Mouse (Mus musculus) midbrain, embryonic 12.5 days (tissue): ENCODE results near the gene Hist1h1b. TPM values are rescaled to one million over a fixed set of nuclear protein-coding genes. Genes with fewer than 3 reads are reported as not detected.
"Not testable (repeated sequence)": the region's sequence is repeated elsewhere in the genome, so short reads cannot be mapped to it uniquely, and the experiment has no call there.

Experiments used
- ATAC-seq: fragments of 200-750 bp; cut with Nextera tagmentation; 2 replicates; pipeline ENCODE4 v1.8.0; 2017; ENCODE audit warnings: low read depth, moderate TSS enrichment, moderate library complexity; ENCODE audit not compliant: low FRiP score
- H3K27ac ChIP-seq: fragments of 300-500 bp; sonication (generic); replicated peaks from 2 replicates; pipeline ENCODE4 v1.5.1; 2016; ENCODE audit warnings: mild to moderate bottlenecking
- H3K27me3 ChIP-seq: fragments of 300-500 bp; sonication (generic); 2 replicates; pipeline ENCODE4 v1.6.1; 2016; ENCODE audit warnings: mild to moderate bottlenecking
- H3K36me3 ChIP-seq: fragments of 300-500 bp; sonication (generic); 2 replicates; pipeline ENCODE4 v1.6.1; 2016
- H3K4me1 ChIP-seq: fragments of 300-500 bp; sonication (generic); 2 replicates; pipeline ENCODE4 v1.6.1; 2016
- H3K4me2 ChIP-seq: fragments of 300-500 bp; sonication (generic); replicated peaks from 2 replicates; pipeline ENCODE4 v1.6.1; 2016; ENCODE audit warnings: mild to moderate bottlenecking, moderate library complexity
- H3K4me3 ChIP-seq: fragments of 300-500 bp; sonication (generic); 2 replicates; pipeline ENCODE4 v1.5.1; 2016; ENCODE audit warnings: mild to moderate bottlenecking
- H3K9ac ChIP-seq: fragments of 300-500 bp; sonication (generic); replicated peaks from 2 replicates; pipeline ENCODE4 v1.6.1; 2016; ENCODE audit warnings: mild to moderate bottlenecking, moderate library complexity
- H3K9me3 ChIP-seq: fragments of 300-500 bp; sonication (generic); 2 replicates; pipeline ENCODE4 v1.6.1; 2016; ENCODE audit warnings: mild to moderate bottlenecking
- WGBS: fragments of 180-500 bp; shearing (Covaris S2); methylation state at CpG from one replicate; pipeline ENCODE4 v1.1.7; 2016; 5-methylcytosine and 5-hydroxymethylcytosine counted together
- microRNA-seq: library from miRNA; unstranded; fragments of <30 nt; microRNA quantifications from one replicate; pipeline ENCODE4, GENCODE M21; 2017
- polyA plus RNA-seq: library from polyadenylated mRNA; unstranded; fragments of >200 nt; fragmentation: Nextera tagmentation; extraction: Ambion mirVana; gene quantifications from 2 replicates; pipeline ENCODE4 v1.2.1, GENCODE M21; 2016

Gene Hist1h1b
- polyA plus RNA-seq, 1 experiment from 2014 or later = 37.6 TPM

DNA sequence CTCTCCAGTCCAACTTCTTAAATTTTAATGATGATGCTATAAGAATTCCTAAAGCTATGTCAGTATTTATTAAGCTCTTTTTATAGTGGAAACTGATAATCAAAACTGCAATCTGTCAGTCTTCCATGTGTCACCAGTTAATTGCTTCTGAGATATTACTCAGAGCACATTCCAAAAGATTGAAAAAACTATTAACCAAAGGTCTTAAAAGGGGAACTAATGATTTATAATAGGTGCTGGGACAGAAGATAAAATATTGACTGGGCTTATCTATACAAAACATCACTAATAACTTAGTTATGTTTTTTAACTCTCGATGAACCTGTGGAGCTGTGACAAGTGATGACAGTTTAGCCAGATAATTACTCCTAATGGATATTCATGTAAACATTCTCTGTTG, 35.4 kb downstream of the Hist1h1b start:
- WGBS = 96% methylated on average over 1 of the region's 1 CpGs

DNA sequence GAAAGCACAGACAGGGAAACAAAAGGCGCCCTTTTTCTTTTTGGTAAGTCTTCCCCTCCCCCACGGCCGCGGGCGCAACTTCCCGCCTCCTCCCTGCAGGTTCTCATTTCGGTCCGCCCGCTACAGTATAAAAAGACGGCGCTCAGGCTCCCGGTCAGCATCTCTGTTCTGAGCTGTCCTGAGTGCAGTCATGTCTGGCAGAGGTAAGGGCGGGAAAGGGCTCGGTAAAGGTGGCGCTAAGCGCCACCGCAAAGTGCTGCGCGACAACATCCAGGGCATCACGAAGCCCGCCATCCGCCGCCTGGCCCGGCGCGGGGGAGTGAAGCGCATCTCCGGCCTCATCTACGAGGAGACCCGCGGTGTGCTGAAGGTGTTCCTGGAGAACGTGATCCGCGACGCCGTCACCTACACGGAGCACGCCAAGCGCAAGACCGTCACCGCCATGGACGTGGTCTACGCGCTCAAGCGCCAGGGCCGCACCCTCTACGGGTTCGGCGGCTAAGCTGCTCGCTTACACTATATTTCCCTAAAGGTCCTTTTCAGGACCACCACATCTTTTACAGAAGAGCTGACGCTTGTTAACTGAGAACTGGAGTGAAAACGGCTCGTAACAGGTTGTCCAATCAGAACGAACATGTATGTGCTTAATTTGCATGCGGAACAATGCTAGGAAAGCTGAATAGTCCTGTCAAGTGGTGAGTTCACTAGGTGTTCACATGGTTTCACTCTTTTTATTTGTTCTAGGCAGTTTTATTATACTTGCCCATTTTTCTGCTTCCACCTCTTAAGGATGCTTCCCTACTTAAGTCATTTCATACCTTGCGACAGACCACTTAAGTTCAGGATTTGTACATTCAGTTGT, 45.3 kb downstream of the Hist1h1b start, which contains the start of gene Hist1h4j:
Hist1h4j (plus strand) TSS at position 159 of the 862 bp plus-strand sequence.
- peak within 1 kb of the TSS; percentile 98 for H3K27ac ChIP-seq
- H3K9me3 ChIP-seq, H3K4me1 ChIP-seq, H3K36me3 ChIP-seq, H3K27me3 ChIP-seq: not testable (repeated sequence)
- peak; percentile 91 for ATAC-seq
- peak within 1 kb of the TSS; percentile 65 for H3K4me2 ChIP-seq
- H3K4me3 ChIP-seq = peak within 1 kb of the TSS; percentile 57
- under 1% methylated on average over 43 of the region's 56 CpGs for WGBS
- H3K9ac ChIP-seq = peak within 1 kb of the TSS; percentile 69

More for the DNA sequence above, 35.4 kb downstream of the Hist1h1b start:
- Histone ChIP-seq H3K4me3 (no peak overlapping the region), H3K27me3 (no peaks in the 10 kb centered on the region), H3K4me2 (no peak overlapping the region), H3K9me3 (no peaks in the 10 kb centered on the region), H3K36me3 (no peaks in the 10 kb centered on the region), H3K4me1 (peaks cover 16% of the 10 kb centered on the region), H3K27ac (no peak overlapping the region), H3K9ac (no peak overlapping the region)
- ATAC-seq = no peak

DNA sequence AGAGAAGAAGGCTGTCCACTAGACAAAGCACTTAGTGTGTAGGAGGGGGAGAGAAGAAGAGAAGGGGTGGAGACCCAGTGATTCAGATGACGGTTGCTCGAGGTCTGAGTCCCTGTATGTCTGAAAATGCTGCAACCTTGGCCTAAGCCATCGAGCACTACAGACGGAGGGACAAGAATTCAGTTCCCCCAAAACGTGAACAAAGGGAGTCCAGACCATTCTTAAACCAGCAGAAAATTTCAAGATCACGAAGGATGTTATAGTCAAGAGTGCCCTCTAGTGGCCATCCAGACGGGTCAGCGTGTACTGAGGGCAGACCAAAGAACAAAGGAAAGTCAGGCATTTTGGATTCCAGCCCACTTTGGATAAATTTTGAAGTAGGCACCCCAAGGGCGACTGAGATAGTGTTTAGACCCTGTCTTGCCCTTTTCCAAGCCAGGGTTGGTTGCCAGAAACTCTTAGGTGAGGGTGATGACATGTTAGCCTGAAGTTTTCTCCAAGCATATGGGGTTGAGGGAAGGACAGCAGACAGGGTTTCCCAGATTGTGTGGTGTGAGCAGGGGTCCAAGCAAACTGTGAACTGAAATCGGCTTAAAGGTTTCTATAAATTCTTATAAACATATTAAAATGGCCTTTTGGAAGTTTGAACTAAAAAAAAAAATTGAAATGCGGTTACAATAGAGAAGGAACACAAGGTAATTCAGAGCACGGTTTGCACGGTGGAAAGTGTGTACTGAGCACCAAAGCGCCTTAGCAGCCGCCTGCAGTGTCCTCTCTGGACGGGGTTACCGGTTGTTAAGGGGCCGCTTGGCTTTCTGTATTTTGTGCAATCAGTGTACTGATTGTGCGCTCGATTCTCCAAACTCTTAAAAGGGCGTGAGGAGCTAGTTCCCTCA, 46.2 kb downstream of the Hist1h1b start:
- H3K4me2 ChIP-seq = peak overlapping the region; percentile 65
- no peaks in the 10 kb centered on the region for H3K9me3 ChIP-seq
- peak; percentile 73 for ATAC-seq
- under 1% methylated on average over 21 of the region's 21 CpGs for WGBS
- peak overlapping the region; percentile 69 for H3K9ac ChIP-seq
- H3K4me1 ChIP-seq = peaks cover 5% of the 10 kb centered on the region; the same call in 1 of the 2 replicates
- H3K4me3 ChIP-seq = peak overlapping the region; percentile 57
- no peaks in the 10 kb centered on the region for H3K36me3 ChIP-seq
- H3K27ac ChIP-seq = peak overlapping the region; percentile 98
- no peaks in the 10 kb centered on the region for H3K27me3 ChIP-seq

DNA sequence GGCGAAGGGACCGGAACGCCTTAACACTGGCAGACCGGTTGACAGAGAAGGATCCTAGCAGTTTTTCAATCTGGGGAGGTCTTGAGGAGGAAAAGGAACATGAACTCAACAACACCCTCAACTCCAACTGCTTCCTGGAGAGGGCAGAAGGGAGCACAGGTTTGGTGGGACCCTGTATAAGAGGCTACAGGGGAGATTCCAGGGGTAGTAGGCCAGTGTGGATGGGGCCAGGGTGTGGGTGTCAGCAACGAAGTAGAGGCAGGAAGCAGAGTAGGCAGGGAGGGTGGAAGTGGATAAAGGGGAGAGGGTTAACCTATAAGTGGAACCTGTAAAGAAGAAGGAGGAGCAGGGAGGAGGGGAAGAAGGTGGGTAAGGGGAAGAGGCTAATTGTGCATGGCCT, 47.0 kb downstream of the Hist1h1b start:
- Histone ChIP-seq H3K27me3 (no peaks in the 10 kb centered on the region), H3K36me3 (no peaks in the 10 kb centered on the region), H3K4me1 (peaks cover 5% of the 10 kb centered on the region; the same call in 1 of the 2 replicates), H3K27ac (peak overlapping the region; percentile 98), H3K9me3 (no peaks in the 10 kb centered on the region), H3K4me3 (no peak overlapping the region), H3K9ac (no peak overlapping the region), H3K4me2 (no peak overlapping the region)
- peak; percentile 16; the same call in 1 of the 2 replicates for ATAC-seq
- WGBS = 62% methylated on average over 5 of the region's 5 CpGs

Small RNA genes within 50 kb of the gene (microRNA-seq; reads per million reads assigned to microRNA genes)
- gene Gm19658 (not detected), gene Gm44346 (not detected), gene Gm44454 (not detected)

Other genes starting within 250 kb of the Hist1h1b start
- 8.9 and 9.2 TPM in 2 replicates for gene Zkscan8, start 249.5 kb downstream of the Hist1h1b start, polyA plus RNA-seq
- gene Olfr1366, start 237.8 kb downstream of the Hist1h1b start, polyA plus RNA-seq = 0.21 and 0.22 TPM in 2 replicates
- gene Olfr1535, start 220.7 kb downstream of the Hist1h1b start, polyA plus RNA-seq = not detected in 2 replicates
- not detected in 2 replicates for gene Olfr1364, start 198.9 kb downstream of the Hist1h1b start, polyA plus RNA-seq
- not detected in 2 replicates for gene Olfr1362, start 166.6 kb downstream of the Hist1h1b start, polyA plus RNA-seq
- gene Olfr11, start 138.1 kb downstream of the Hist1h1b start, polyA plus RNA-seq = not detected in 2 replicates
- not detected in 2 replicates for gene Olfr1361, start 117.2 kb downstream of the Hist1h1b start, polyA plus RNA-seq
- gene Olfr1360, start 103.2 kb downstream of the Hist1h1b start, polyA plus RNA-seq = not detected in 2 replicates
- not detected in 2 replicates for gene Olfr1359, start 82.5 kb downstream of the Hist1h1b start, polyA plus RNA-seq
- 2.2 and 3.1 TPM in 2 replicates for gene Hist1h2bl, start 64.5 kb downstream of the Hist1h1b start, polyA plus RNA-seq
- gene Hist1h2ai, start 64.2 kb downstream of the Hist1h1b start, polyA plus RNA-seq = 21.4 and 30.7 TPM in 2 replicates
- gene Hist1h3h, start 63.0 kb downstream of the Hist1h1b start, polyA plus RNA-seq = 6.0 and 10.1 TPM in 2 replicates
- 5.8 TPM in 2 replicates for gene Hist1h2bm, start 58.6 kb downstream of the Hist1h1b start, polyA plus RNA-seq
- 0.97 and 1.4 TPM in 2 replicates for gene Hist1h4j, start 45.6 kb downstream of the Hist1h1b start, polyA plus RNA-seq
- gene Hist1h4k, start 30.1 kb downstream of the Hist1h1b start, polyA plus RNA-seq = 2.9 and 3.5 TPM in 2 replicates
- gene Hist1h2ak, start 26.8 kb downstream of the Hist1h1b start, polyA plus RNA-seq = 26.9 and 43.2 TPM in 2 replicates
- gene Hist1h2bn, start 26.5 kb downstream of the Hist1h1b start, polyA plus RNA-seq = 3.9 and 6.3 TPM in 2 replicates
- gene Hist1h3i, start 2.7 kb upstream of the Hist1h1b start, polyA plus RNA-seq = 155 and 164 TPM in 2 replicates
- gene Hist1h2an, start 6.6 kb upstream of the Hist1h1b start, polyA plus RNA-seq = 6.1 and 12.2 TPM in 2 replicates
- gene Hist1h2bp, start 6.8 kb upstream of the Hist1h1b start, polyA plus RNA-seq = 1.9 and 2.4 TPM in 2 replicates
- gene Hist1h2bq, start 29.6 kb upstream of the Hist1h1b start, polyA plus RNA-seq = 18.5 and 23.3 TPM in 2 replicates
- not detected in 2 replicates for gene Hist1h2ao, start 29.8 kb upstream of the Hist1h1b start, polyA plus RNA-seq
- not detected in 2 replicates for gene Hist1h4m, start 31.1 kb upstream of the Hist1h1b start, polyA plus RNA-seq
- gene Hist1h4n, start 51.6 kb upstream of the Hist1h1b start, polyA plus RNA-seq = 11.5 and 17.5 TPM in 2 replicates
- gene Hist1h2ap, start 52.9 kb upstream of the Hist1h1b start, polyA plus RNA-seq = 4,827 and 5,103 TPM in 2 replicates
- 17.6 and 23.0 TPM in 2 replicates for gene Hist1h2br, start 53.1 kb upstream of the Hist1h1b start, polyA plus RNA-seq
- gene Zfp184, start 164.5 kb upstream of the Hist1h1b start, polyA plus RNA-seq = 22.3 and 24.2 TPM in 2 replicates
- gene Pom121l2, start 200.6 kb upstream of the Hist1h1b start, polyA plus RNA-seq = not detected in 2 replicates
- 0.30 TPM in 1 of 2 replicates, not detected in the other for gene Prss16, start 229.1 kb upstream of the Hist1h1b start, polyA plus RNA-seq